Mouse (Mus musculus) heart, adult 2 months (tissue): ENCODE results near the gene B3gnt4.

ENCODE experiments used
- CTCF ChIP-seq: fragments of 200-600 bp; IDR thresholded peaks from 2 replicates; pipeline ENCODE4 v1.8.1; 2022; ENCODE audit warnings: antibody characterized with exemption, mild to moderate bottlenecking, moderate library complexity
- POLR2A ChIP-seq: fragments of 200-500 bp; IDR thresholded peaks from 2 replicates; pipeline ENCODE4 v1.6.1; 2011; ENCODE audit warnings: mild to moderate bottlenecking, low read depth, low read length, control low read depth; ENCODE audit not compliant: insufficient read depth

- TF ChIP-seq POLR2A (no peak), CTCF (no peak)
Measured at GRCm38 (mm10) chr5:123555693-123556092, 45.4 kb downstream of the B3gnt4 start.
